Mouse (Mus musculus): ENCODE measurements around the gene Kif12.

Kif12 gene

DNA sequence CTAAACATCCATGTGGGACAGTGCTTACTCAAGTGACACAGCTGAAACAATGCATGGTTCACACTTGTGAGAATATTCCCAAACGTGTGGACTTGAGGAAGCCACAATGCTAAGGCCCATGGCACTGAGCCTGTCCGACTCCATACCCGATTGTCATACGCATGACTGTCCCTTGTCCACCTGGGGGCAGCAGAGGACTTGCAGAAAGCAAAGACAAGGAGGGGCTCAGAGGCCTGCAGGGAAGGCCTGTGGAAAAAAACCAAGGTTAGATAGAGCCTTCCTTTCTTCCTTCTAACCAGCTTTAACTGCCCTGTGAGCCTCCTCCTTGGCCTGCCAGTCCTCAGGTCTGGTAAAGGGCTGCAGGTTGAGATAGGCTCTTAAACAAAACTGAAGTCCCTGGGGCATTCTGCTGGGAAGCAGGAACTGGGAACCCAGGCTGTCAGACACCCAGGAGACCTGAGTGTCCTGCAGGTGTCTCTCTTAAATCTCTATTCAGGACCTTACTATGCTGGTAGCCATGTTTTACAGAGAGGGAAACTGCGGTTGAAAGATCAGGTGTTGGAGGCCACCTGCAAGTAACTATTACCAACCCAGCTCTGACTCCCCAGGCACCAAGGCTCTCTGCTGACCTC, 12.9 kb downstream of the Kif12 start:
- DNase-seq (ENCODE audit: low spot score in 2 of 2) = peak; percentile 58 to 59

DNA sequence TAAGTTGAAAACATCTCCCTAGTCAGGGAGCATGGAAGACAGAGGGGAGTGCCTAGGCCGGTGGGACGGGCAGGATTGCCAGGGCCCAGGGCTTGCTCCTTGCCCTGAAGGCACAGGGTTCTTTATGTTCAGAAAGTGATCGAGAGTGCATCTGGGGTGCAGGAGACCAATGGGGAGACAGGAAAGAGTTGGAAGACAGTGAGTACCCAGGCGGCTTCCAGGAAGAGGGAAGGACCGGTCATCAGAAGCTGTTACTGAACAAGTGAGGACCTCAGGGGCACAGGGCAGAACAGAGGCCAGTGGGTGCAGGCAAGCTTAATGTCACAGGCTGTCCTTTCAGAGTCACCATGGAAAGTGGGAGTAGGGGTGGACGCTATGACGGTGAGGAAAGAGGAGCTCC, 13.7 kb downstream of the Kif12 start:
- DNase-seq (ENCODE audit: low spot score in 2 of 2) = no peak

GRCm38 (mm10) chr4:63156726-63157634, 15.0 kb downstream of the Kif12 start:
- no peak for DNase-seq (ENCODE audit: low spot score in 2 of 2)

GRCm38 (mm10) chr4:63155596-63155995, 16.3 kb downstream of the Kif12 start:
- no peak for DNase-seq (ENCODE audit: low spot score in 2 of 2)

DNA sequence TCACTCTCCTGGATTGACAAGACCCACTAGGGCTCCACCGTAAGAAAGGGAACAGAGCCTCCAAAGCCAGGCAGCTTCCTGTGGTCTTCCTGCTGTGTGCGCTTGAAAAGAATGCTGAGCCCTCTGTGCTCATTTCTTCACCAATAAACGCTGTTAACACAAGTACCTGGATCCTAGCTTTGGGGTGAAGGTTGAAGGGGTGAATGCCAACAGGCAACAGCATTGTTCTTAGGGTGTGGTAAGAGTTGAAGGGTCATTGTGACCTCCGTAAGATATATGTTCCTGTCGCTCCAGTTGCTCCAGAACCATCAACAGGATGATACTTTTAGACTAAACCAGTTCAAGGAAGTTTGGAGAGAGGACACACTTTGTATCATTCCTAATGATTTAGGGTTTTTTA, 17.2 kb downstream of the Kif12 start, which contains the start of gene Ambp:
TSS of gene Ambp (minus strand) at position 101 of the 400 bp plus-strand sequence.
- no peak for DNase-seq (ENCODE audit: low spot score in 2 of 2)

- DNase-seq (ENCODE audit: low spot score in 2 of 2) = no peak
Measured at GRCm38 (mm10) chr4:63154028-63154427, 17.9 kb downstream of the Kif12 start.

DNA sequence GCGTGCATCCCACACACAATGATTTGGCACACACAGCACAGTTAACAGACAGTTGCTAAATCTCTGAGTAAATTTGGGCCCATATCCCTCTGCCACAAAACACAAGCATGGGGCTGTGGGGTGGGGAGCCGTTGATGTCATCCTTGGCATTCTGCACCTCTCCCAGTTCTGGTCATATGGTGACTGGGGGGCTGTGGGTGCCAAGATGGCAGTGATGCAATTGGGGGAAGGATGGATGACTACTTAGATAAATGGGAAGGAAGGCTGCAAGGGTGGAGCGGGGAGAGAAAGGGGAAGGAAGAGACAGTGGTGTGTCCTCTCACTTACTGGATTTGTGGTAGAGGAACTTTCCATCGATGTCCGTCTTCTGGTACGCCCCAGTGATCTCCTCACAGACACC, 20.8 kb downstream of the Kif12 start:
- DNase-seq (ENCODE audit: low spot score in 2 of 2) = no peak

GRCm38 (mm10) chr4:63147268-63147667, 24.7 kb downstream of the Kif12 start:
- DNase-seq (ENCODE audit: low spot score in 2 of 2) = no peak

- DNase-seq (ENCODE audit: low spot score in 2 of 2) = no peak
Measured at GRCm38 (mm10) chr4:63129891-63130624, 41.9 kb downstream of the Kif12 start.

GRCm38 (mm10) chr4:63124861-63125466, 47.0 kb downstream of the Kif12 start:
- no peak for DNase-seq (ENCODE audit: low spot score in 2 of 2)

DNA sequence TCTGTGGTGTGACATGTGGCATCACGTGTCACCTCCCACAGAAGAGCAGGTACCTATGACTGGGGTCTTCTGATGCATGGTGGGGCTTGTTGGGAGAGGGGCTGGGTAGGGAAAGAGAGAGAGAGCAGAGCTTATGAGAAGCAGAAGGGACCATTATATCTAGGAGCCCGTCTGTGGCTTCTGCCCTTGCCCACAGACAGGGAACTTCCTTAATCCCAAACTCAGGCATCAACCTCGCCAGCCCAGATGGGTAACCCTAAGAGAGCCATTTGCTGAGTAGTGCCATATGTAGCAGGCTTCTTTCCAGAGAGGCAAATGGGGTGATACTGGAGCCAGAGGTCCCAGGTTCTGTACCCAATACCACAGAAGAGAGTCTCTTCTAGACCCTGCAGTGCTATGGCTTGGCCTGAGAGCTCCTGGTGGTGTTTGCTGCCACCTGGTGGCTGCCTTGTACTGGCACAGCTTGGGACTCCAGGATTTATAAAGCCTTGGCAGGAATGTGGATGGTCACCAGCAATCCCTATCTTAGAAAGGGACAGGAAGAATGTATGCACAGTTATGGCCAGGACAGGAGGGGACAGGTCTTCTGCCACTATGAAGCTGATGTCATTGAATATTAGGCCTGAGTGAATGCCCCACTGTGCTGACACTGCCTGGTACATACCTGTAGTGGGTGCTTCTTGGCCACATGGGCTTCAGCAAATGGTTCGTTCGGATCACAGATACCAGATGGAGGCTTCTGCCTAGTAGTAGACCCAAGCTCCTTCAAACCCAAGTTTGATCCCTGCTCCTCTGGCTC, 53.1 kb downstream of the Kif12 start:
- DNase-seq (ENCODE audit: low spot score in 2 of 2) = peak; percentile 46 to 56
